14 mouse cellular contexts compared by ENCODE assay signal in genomic region chr19:41796789-41797327, GRCm38 (mm10). TPM values are rescaled to one million over a fixed set of nuclear protein-coding genes. Genes with fewer than 3 reads are reported as not detected.
DNase-seq lines count a peak whose midpoint lies in the region; ATAC-seq and TF ChIP-seq lines count a peak whose summit lies in the region.
"Had no signal": no experiment of that assay in that cellular context is flagged by ENCODE, and none has a peak within 500 bp of the region (broad histone marks: within the 10 kb centered on the region; RNA-seq: fewer than 3 reads in every experiment).

No protein-coding gene starts in this region.

- H3K36me3 ChIP-seq in kidney, embryonic 16.5 days (ENCODE audit: insufficient read depth, low read length), result no peaks in the 10 kb centered on the region
- no peaks in the 10 kb centered on the region for H3K36me3 ChIP-seq in liver, postnatal 0 days (replicated peaks; ENCODE audit: insufficient read depth, low read length)
- H3K36me3 ChIP-seq: heart, embryonic 13.5 days; neural tube, embryonic 15.5 days had no signal

- no peak overlapping the region for H3K4me2 ChIP-seq in kidney, embryonic 16.5 days (replicated peaks; ENCODE audit: low read depth, low read length)
- peak overlapping the region; percentile 31 for H3K4me2 ChIP-seq in liver, postnatal 0 days (ENCODE audit: low read depth, low read length)
- H3K4me2 ChIP-seq: heart, embryonic 13.5 days; neural tube, embryonic 15.5 days had no signal

- H3K27ac ChIP-seq in kidney, embryonic 16.5 days (ENCODE audit: low read length), result peak overlapping the region; percentile 20; the same call in 1 of the 2 replicates
- peak overlapping the region; percentile 66 for H3K27ac ChIP-seq in liver, postnatal 0 days (ENCODE audit: low read depth)
- H3K27ac ChIP-seq: heart, embryonic 13.5 days; neural tube, embryonic 15.5 days had no signal

- H3K4me1 ChIP-seq in kidney, embryonic 16.5 days (ENCODE audit: insufficient read depth, low read length), result peaks cover 46% of the 10 kb centered on the region
- peaks cover 14% of the 10 kb centered on the region for H3K4me1 ChIP-seq in liver, postnatal 0 days (ENCODE audit: insufficient read depth)

- 0 out of 2 replicates have a peak overlapping the region, but pooled peaks have one; percentile 22 for H3K9ac ChIP-seq in kidney, embryonic 16.5 days (replicated peaks; ENCODE audit: low read length)
- no peak overlapping the region for H3K9ac ChIP-seq in liver, postnatal 0 days (replicated peaks)
- H3K9ac ChIP-seq: heart, embryonic 13.5 days; neural tube, embryonic 15.5 days had no signal

- no peak for DNase-seq in kidney, postnatal 25 days
- DNase-seq in 3134 (ENCODE audit: extremely low read depth, insufficient read length, low spot score), result peak; percentile 52
- DNase-seq in 416B (ENCODE audit: low read depth), result peak; percentile 97
- DNase-seq in liver, postnatal 0 days, result no peak
- no peak for DNase-seq in frontal cortex, postnatal 25 days (ENCODE audit: low spot score in 2 of 2)
- no peak for DNase-seq in thymus, postnatal 0 days (ENCODE audit: low spot score)
- DNase-seq: cerebellum, adult 2 months; gastrocnemius, postnatal 25 days; kidney, postnatal 4 days; lung, postnatal 4 days; thymus, postnatal 25 days had no signal

- no peak for TF ChIP-seq EP300 in liver, postnatal 0 days (IDR thresholded peaks at IDR 0.05; ENCODE audit: low read depth)

- no peaks in the 10 kb centered on the region for H3K27me3 ChIP-seq in kidney, embryonic 16.5 days (ENCODE audit: insufficient read depth, low read length)
- no peaks in the 10 kb centered on the region for H3K27me3 ChIP-seq in liver, postnatal 0 days (ENCODE audit: insufficient read depth, low read length)
- H3K27me3 ChIP-seq: heart, embryonic 13.5 days had no signal

- H3K9me3 ChIP-seq in kidney, embryonic 16.5 days (ENCODE audit: low read length), result no peaks in the 10 kb centered on the region
- no peaks in the 10 kb centered on the region for H3K9me3 ChIP-seq in liver, postnatal 0 days (ENCODE audit: low read length)
- H3K9me3 ChIP-seq: heart, embryonic 13.5 days; neural tube, embryonic 15.5 days had no signal

- ATAC-seq in kidney, embryonic 16.5 days (ENCODE audit: low FRiP score, low TSS enrichment), result no peak
- no peak for ATAC-seq in liver, postnatal 0 days

- 56% methylated on average over 12 of the region's 12 CpGs for WGBS in kidney, embryonic 16.5 days
- 64% methylated on average over 12 of the region's 12 CpGs for WGBS in liver, postnatal 0 days (ENCODE audit: insufficient replicate concordance)

- H3K4me3 ChIP-seq in kidney, embryonic 16.5 days (ENCODE audit: low read length), result no peak overlapping the region
- no peak overlapping the region for H3K4me3 ChIP-seq in liver, postnatal 0 days (ENCODE audit: low read depth, low read length)
- H3K4me3 ChIP-seq: heart, embryonic 13.5 days; neural tube, embryonic 15.5 days had no signal

- no peak for TF ChIP-seq CTCF in liver, postnatal 0 days (IDR thresholded peaks at IDR 0.05; ENCODE audit: low read depth)

RNA-seq across cellular contexts. Expression of gene Arhgap19, which starts 5.0 kb away (rescaled TPM):
- 28.0 and 31.1 TPM in 2 replicates for polyA plus RNA-seq in kidney, embryonic 16.5 days (2015; fragmentation: Nextera tagmentation; extraction: Ambion mirVana)
- 10.5 and 12.9 TPM in 2 replicates for polyA plus RNA-seq in liver, postnatal 0 days (2015; fragmentation: Nextera tagmentation; extraction: Ambion mirVana)
- polyA plus RNA-seq in thymus, postnatal 0 days (2015; fragmentation: Nextera tagmentation; extraction: Ambion mirVana), result 25.3 and 27.0 TPM in 2 replicates

RNA-seq across cellular contexts. Expression of gene Frat1, which starts 32.9 kb away (rescaled TPM):
- polyA plus RNA-seq in kidney, embryonic 16.5 days (2015; fragmentation: Nextera tagmentation; extraction: Ambion mirVana), result 6.2 and 6.5 TPM in 2 replicates
- polyA plus RNA-seq in liver, postnatal 0 days (2015; fragmentation: Nextera tagmentation; extraction: Ambion mirVana), result 7.8 and 8.1 TPM in 2 replicates
- 18.6 and 21.3 TPM in 2 replicates for polyA plus RNA-seq in thymus, postnatal 0 days (2015; fragmentation: Nextera tagmentation; extraction: Ambion mirVana)

RNA-seq across cellular contexts. Expression of gene Frat2, which starts 51.1 kb away (rescaled TPM):
- 3.7 and 4.7 TPM in 2 replicates for polyA plus RNA-seq in kidney, embryonic 16.5 days (2015; fragmentation: Nextera tagmentation; extraction: Ambion mirVana)
- 3.3 and 3.7 TPM in 2 replicates for polyA plus RNA-seq in liver, postnatal 0 days (2015; fragmentation: Nextera tagmentation; extraction: Ambion mirVana)
- 12.1 and 16.0 TPM in 2 replicates for polyA plus RNA-seq in thymus, postnatal 0 days (2015; fragmentation: Nextera tagmentation; extraction: Ambion mirVana)

RNA-seq across cellular contexts. Expression of gene Slit1, which starts 53.4 kb away (rescaled TPM):
- 6.2 and 6.4 TPM in 2 replicates for polyA plus RNA-seq in kidney, embryonic 16.5 days (2015; fragmentation: Nextera tagmentation; extraction: Ambion mirVana)
- 0.12 and 0.13 TPM in 2 replicates for polyA plus RNA-seq in liver, postnatal 0 days (2015; fragmentation: Nextera tagmentation; extraction: Ambion mirVana)
- 0.17 and 0.29 TPM in 2 replicates for polyA plus RNA-seq in thymus, postnatal 0 days (2015; fragmentation: Nextera tagmentation; extraction: Ambion mirVana)

Comparison
In these comparisons a context has a peak if more than half of its experiments do, and no peak if none do; other contexts are left out.
1. DNase-seq: peak in 3134 (single experiment) and 416B (single experiment); none in kidney, postnatal 25 days (0 of 2), liver, postnatal 0 days (single experiment), frontal cortex, postnatal 25 days (0 of 2) and thymus, postnatal 0 days (single experiment).